Mouse (Mus musculus) gonadal fat pad, adult 2 months (tissue): ENCODE measurements around the gene Slc8a1. TPM values are rescaled to one million over a fixed set of nuclear protein-coding genes. Genes with fewer than 3 reads are reported as not detected.

Experiments used
- DNase-seq: peaks from one replicate; pipeline ENCODE4 v3.0.0-alpha.2; 2012; ENCODE audit warnings: low read depth
- polyA plus RNA-seq: library from polyadenylated mRNA; depleted of rRNA; stranded (reverse); fragments of >200 nt; gene quantifications from 2 replicates; pipeline ENCODE4 v1.2.3, GENCODE M21; 2012

Gene Slc8a1
- polyA plus RNA-seq, 1 experiment: 6.5 TPM

DNA sequence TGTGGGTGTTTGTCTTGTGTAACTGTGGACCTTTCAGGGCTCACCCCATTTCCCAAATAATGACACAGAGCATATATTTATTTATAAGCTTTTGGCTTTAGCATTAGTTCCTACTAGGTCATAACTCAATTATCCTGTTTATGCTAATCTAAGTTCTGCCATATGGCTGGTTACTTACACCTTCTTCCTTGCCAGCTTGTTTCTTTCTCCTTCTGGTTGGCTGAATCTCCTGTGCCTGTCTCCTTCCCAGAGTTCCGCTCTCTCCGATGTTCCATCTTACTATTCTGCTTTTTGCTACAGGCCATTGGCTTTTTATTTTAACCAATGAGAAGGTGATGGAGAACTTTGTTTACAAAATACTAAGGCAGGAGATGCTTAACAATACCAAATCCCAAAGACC is 374.8 kb downstream of the Slc8a1 start:
- DNase-seq: no peak

DNA sequence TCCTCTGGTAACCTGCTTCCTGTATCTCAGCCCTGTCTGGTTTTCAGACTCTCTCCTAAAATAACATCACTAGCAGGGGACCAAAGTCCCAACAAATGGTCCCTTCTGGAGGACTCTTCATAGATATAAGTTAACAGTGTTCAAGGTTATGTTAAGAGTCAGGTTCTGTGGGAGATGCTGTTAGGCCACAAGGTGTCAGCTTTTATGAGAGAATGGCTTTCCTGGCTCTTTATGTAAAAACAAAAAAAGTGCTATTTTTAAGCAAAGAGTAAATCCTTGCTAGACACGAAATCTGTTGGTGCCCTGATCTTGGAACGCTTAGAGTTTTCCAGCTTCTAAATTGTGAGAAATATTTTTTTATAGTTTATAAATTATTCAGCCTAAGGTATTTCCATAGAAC is 377.6 kb downstream of the Slc8a1 start:
- no peak for DNase-seq

DNA sequence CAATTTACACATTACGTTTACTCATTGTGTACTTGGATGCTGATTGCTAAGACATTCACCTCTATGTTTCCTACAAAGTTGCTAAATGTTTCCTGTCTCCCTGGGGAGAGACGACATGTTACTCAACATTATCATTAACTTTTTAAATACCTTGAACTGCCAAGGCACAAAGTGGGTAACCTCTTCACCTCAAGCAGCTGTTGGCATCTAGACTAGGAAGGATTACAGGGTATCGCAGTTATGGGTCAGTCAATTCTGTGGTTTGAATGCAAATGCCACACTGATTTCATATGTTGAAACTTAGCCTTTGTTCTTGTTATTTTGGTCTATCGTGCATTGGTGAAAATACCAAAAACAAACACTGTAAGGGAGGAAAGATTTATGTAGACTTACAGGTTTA is 378.1 kb downstream of the Slc8a1 start:
- DNase-seq: no peak

DNA sequence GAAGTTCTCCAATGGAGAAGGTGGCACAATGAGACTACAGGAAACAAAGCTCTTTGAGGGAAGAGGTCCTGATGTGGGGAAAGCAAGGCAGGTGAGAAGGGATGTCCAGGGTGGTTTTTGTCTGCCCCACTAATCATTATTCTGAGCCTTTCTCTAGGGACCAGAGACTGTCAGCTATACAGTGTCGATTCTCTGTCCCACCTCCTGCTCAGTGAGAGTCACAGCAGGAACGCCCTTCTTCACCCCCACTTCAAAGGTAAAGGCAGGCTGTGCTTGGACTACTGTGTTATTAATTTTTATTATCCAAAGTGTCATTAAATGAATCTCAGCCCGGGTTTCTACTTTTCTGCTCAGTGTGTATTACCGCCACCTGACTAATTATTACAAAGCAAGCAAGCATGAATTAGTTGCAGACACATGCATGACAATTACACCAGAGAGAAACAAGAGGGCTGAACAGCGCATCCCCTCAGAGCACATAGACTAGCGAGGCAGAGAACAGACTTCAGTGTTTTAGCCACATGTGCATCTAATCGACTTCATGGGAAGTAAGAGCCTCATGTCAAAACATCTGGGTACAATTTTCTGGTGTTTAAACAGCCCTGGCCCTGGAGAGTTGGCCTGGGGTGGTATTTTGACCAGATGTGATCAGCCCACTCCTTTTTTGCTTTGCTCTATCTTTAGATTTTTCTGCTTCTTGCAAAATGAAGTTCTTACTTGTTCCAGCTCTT is 402.0 kb downstream of the Slc8a1 start:
- no peak for DNase-seq

DNA sequence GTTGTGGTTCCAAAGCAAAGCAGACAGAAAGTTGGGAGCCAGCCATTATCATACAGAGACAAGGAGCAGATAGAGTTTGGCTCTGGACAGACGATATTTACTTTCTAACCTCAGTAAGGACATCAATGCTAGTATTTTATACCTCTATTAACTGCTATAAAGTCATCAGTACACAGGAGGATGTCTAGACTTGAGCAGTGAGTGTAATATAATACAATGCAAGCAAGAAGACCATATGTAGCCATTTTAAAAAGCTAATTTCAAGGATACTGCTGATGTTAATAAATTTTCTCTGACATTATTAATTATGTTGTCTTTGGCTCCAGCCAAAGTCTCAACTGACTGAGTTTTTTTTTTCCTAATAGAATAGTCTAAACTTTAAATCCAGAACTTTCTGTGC is 402.7 kb downstream of the Slc8a1 start:
- no peak for DNase-seq
